Mouse (Mus musculus) hindbrain, postnatal 0 days (tissue): Measurements from ENCODE around the gene Gls2. TPM values are rescaled to one million over a fixed set of nuclear protein-coding genes. Genes with fewer than 3 reads are reported as not detected.
"Not testable (repeated sequence)": the region's sequence is repeated elsewhere in the genome, so short reads cannot be mapped to it uniquely, and the experiment has no call there.

Experiments used
- ATAC-seq: fragments of 200-750 bp; cut with Nextera tagmentation; 2 replicates; pipeline ENCODE4 v1.8.0; 2017; ENCODE audit warnings: mild to moderate bottlenecking, moderate TSS enrichment, moderate library complexity
- DNase-seq: peaks from one replicate; pipeline ENCODE4 v3.0.0-alpha.2; 2015; ENCODE audit warnings: low spot score
- H3K27ac ChIP-seq: fragments of 300-500 bp; sonication (generic); 2 replicates; pipeline ENCODE4 v1.5.1; 2014; ENCODE audit warnings: mild to moderate bottlenecking
- H3K27me3 ChIP-seq: fragments of 300-500 bp; sonication (generic); 2 replicates; pipeline ENCODE4 v1.6.1; 2014; ENCODE audit warnings: low read length, mixed read lengths; ENCODE audit not compliant: insufficient read depth
- H3K36me3 ChIP-seq: fragments of 300-500 bp; sonication (generic); 2 replicates; pipeline ENCODE4 v1.6.1; 2014; ENCODE audit warnings: low read length, mixed read lengths; ENCODE audit not compliant: insufficient read depth
- H3K4me1 ChIP-seq: fragments of 300-500 bp; sonication (generic); 2 replicates; pipeline ENCODE4 v1.6.1; 2014; ENCODE audit warnings: antibody characterized with exemption, low read length, mixed read lengths; ENCODE audit not compliant: insufficient read depth
- H3K4me2 ChIP-seq: fragments of 300-500 bp; sonication (generic); 2 replicates; pipeline ENCODE4 v1.6.1; 2014; ENCODE audit warnings: low read depth, mild to moderate bottlenecking, low read length, moderate library complexity, mixed read lengths
- H3K4me3 ChIP-seq: fragments of 300-500 bp; sonication (generic); 2 replicates; pipeline ENCODE4 v1.5.1; 2014; ENCODE audit warnings: low read length
- H3K9ac ChIP-seq: fragments of 300-500 bp; sonication (generic); replicated peaks from 2 replicates; pipeline ENCODE4 v1.6.1; 2014; ENCODE audit warnings: mild to moderate bottlenecking, low read length, moderate library complexity, mixed read lengths
- H3K9me3 ChIP-seq: fragments of 300-500 bp; sonication (generic); 2 replicates; pipeline ENCODE4 v1.6.1; 2016; ENCODE audit warnings: low read length, mixed read lengths
- CTCF ChIP-seq: IDR thresholded peaks from 2 replicates; pipeline ENCODE4 v1.5.1; 2016; ENCODE audit warnings: antibody characterized with exemption, control low read depth, low read depth
- WGBS: fragments of 180-500 bp; shearing (Covaris S2); extraction: QIAGEN DNeasy Blood & Tissue Kit; methylation state at CpG from one replicate; pipeline ENCODE4 v1.1.7; 2014; 5-methylcytosine and 5-hydroxymethylcytosine counted together
- polyA plus RNA-seq: library from polyadenylated mRNA; unstranded; fragments of >200 nt; fragmentation: Nextera tagmentation; extraction: Ambion mirVana; gene quantifications from 2 replicates; pipeline ENCODE4 v1.2.1, GENCODE M21; 2015
- total RNA-seq: library from RNA; depleted of rRNA; stranded (reverse); fragments of >200 nt; gene quantifications from 2 replicates; pipeline ENCODE4 v1.2.3, GENCODE M21; 2014

Gene Gls2
- total and polyA plus RNA-seq, 2 experiments from 2014 or later = 1.7 to 1.9 TPM

GRCm38 (mm10) chr10:128167091-128167490 is 27.2 kb upstream of the Gls2 start:
- Histone ChIP-seq H3K27ac (no peak overlapping the region), H3K4me1 (no peaks in the 10 kb centered on the region), H3K4me3 (no peak overlapping the region), H3K9ac (no peak overlapping the region), H3K9me3 (no peaks in the 10 kb centered on the region), H3K36me3 (no peaks in the 10 kb centered on the region), H3K4me2 (no peak overlapping the region), H3K27me3 (no peaks in the 10 kb centered on the region)
- DNase-seq (no peak), ATAC-seq (no peak)
- WGBS = 63% methylated on average over 6 of the region's 6 CpGs
- TF ChIP-seq CTCF = no peak

DNA sequence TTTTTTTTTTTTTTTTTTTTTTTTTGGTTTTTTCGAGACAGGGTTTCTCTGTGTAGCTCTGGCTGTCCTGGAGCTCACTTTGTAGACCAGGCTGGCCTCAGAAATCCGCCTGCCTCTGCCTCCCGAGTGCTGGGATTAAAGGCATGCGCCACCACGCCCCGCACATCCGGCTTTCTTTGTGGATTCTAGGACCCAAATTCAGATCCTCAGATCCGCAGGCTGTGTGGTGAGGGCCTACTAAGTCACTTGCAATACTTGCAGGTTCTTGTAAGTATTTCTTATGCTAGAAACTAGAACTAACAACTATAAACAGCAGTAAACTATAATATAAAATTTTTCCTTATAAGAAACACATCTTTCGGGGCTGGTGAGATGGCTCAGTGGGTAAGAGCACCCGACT is 22.9 kb upstream of the Gls2 start:
- H3K27me3 ChIP-seq, H3K36me3 ChIP-seq, H3K4me2 ChIP-seq, H3K4me1 ChIP-seq, H3K9ac ChIP-seq, H3K9me3 ChIP-seq, ATAC-seq, H3K27ac ChIP-seq, H3K4me3 ChIP-seq, DNase-seq: not testable (repeated sequence)
- WGBS = 97% methylated on average over 10 of the region's 10 CpGs

GRCm38 (mm10) chr10:128175302-128175701 is 19.0 kb upstream of the Gls2 start:
- 19% methylated on average over 3 of the region's 3 CpGs for WGBS
- H3K4me2 ChIP-seq = peak overlapping the region; percentile 86
- H3K27me3 ChIP-seq = no peaks in the 10 kb centered on the region
- peak overlapping the region; percentile 49 for H3K9ac ChIP-seq
- peak overlapping the region; percentile 60 for H3K4me3 ChIP-seq
- no peaks in the 10 kb centered on the region for H3K4me1 ChIP-seq
- ATAC-seq (no peak), DNase-seq (no peak)
- H3K36me3 ChIP-seq = no peaks in the 10 kb centered on the region
- no peak overlapping the region for H3K27ac ChIP-seq
- no peaks in the 10 kb centered on the region for H3K9me3 ChIP-seq
- TF ChIP-seq CTCF = no peak

GRCm38 (mm10) chr10:128175996-128176755 is 18.1 kb upstream of the Gls2 start:
- DNase-seq = peak; percentile 86
- Histone ChIP-seq H3K9ac (peak overlapping the region; percentile 49), H3K36me3 (no peaks in the 10 kb centered on the region), H3K4me1 (no peaks in the 10 kb centered on the region), H3K4me3 (peak overlapping the region; percentile 60), H3K27me3 (no peaks in the 10 kb centered on the region), H3K4me2 (peak overlapping the region; percentile 86), H3K9me3 (no peaks in the 10 kb centered on the region), H3K27ac (peak overlapping the region; percentile 77)
- peak; percentile 92 for ATAC-seq
- WGBS = under 1% methylated on average over 17 of the region's 17 CpGs
- no peak for TF ChIP-seq CTCF

DNA sequence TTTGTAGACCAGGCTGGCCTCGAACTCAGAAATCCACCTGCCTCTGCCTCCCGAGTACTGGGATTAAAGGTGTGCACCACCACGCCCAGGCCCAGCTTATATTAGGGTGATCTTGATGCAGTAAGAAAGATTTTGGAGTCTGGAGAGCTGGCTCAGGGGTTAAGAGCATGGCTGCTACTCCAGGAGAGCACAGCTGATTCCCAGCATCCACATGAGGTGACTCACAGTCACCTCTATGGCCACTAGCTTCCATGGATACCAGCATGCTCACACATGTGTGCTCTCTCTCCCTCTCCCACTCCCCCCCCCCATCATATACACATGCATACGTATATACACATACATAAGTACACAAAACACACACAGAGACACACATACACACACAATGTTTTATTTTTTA is 16.9 kb upstream of the Gls2 start:
- no peak for ATAC-seq
- no peak for TF ChIP-seq CTCF
- Histone ChIP-seq H3K27me3 (no peaks in the 10 kb centered on the region), H3K36me3 (no peaks in the 10 kb centered on the region), H3K4me2 (no peak overlapping the region), H3K9me3 (no peaks in the 10 kb centered on the region), H3K9ac (no peak overlapping the region), H3K4me3 (no peak overlapping the region), H3K4me1 (no peaks in the 10 kb centered on the region), H3K27ac (no peak overlapping the region)
- 90% methylated on average over 4 of the region's 4 CpGs for WGBS
- DNase-seq = no peak

GRCm38 (mm10) chr10:128179989-128180388 is 14.3 kb upstream of the Gls2 start, which contains the start of gene Rbms2:
Rbms2 (minus strand) TSS chr10:128180297.
- Histone ChIP-seq H3K27me3 (no peaks in the 10 kb centered on the region), H3K9ac (no peak within 1 kb of the TSS), H3K36me3 (no peaks in the 10 kb centered on the region), H3K4me3 (no peak within 1 kb of the TSS), H3K4me1 (no peaks in the 10 kb centered on the region), H3K9me3 (no peaks in the 10 kb centered on the region), H3K27ac (no peak within 1 kb of the TSS), H3K4me2 (peak within 1 kb of the TSS; percentile 14; the same call in 1 of the 2 replicates)
- WGBS = 4% methylated on average over 6 of the region's 6 CpGs
- no peak for TF ChIP-seq CTCF
- ATAC-seq (no peak), DNase-seq (no peak)

DNA sequence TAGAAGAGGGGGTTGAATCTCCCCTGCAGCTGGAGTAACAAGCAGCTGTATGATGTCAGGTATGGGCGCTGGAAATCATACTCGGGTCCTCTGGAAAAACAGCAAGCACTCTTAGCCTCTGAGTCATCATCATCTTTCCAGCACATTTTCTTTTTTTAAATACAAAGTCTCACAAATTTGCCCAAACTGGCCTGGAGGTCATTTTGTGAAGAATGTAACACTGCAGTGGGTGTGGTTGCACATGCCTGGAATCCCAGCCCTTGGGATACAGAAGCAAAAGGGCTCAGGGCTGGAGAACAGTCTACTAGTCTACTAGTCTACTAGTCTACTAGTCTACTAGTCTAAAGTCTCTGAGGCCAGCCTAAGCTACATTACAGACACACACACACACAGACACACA is 10.0 kb upstream of the Gls2 start:
- Histone ChIP-seq H3K36me3 (no peaks in the 10 kb centered on the region), H3K9ac (no peak overlapping the region), H3K27me3 (no peaks in the 10 kb centered on the region), H3K27ac (no peak overlapping the region), H3K4me3 (no peak overlapping the region), H3K4me1 (no peaks in the 10 kb centered on the region), H3K4me2 (no peak overlapping the region), H3K9me3 (no peaks in the 10 kb centered on the region)
- 90% methylated on average over 2 of the region's 2 CpGs for WGBS
- TF ChIP-seq CTCF = no peak
- no peak for DNase-seq
- no peak for ATAC-seq
